Mouse (Mus musculus) forebrain, postnatal 0 days (tissue): ENCODE data around the gene Ndufv3. TPM values are rescaled to one million over a fixed set of nuclear protein-coding genes. Genes with fewer than 3 reads are reported as not detected.

Experiments used
- ATAC-seq: fragments of 200-750 bp; cut with Nextera tagmentation; 2 replicates; pipeline ENCODE4 v1.8.0; 2017; ENCODE audit warnings: mild to moderate bottlenecking, moderate library complexity
- DNase-seq: peaks from one replicate; pipeline ENCODE4 v3.0.0-alpha.2; 2015
- H3K27ac ChIP-seq: fragments of 300-500 bp; sonication (generic); 2 replicates; pipeline ENCODE4 v1.5.1; 2014; ENCODE audit warnings: low read depth, mild to moderate bottlenecking, antibody characterized with exemption, low read length, moderate library complexity, mixed read lengths
- H3K27me3 ChIP-seq: fragments of 300-500 bp; sonication (generic); 2 replicates; pipeline ENCODE4 v1.6.1; 2014; ENCODE audit warnings: mild to moderate bottlenecking, low read length, mixed read lengths; ENCODE audit not compliant: insufficient read depth
- H3K36me3 ChIP-seq: fragments of 300-500 bp; sonication (generic); 2 replicates; pipeline ENCODE4 v1.6.1; 2014; ENCODE audit warnings: mild to moderate bottlenecking, moderate library complexity; ENCODE audit not compliant: insufficient read depth
- H3K4me1 ChIP-seq: fragments of 300-500 bp; sonication (generic); 2 replicates; pipeline ENCODE4 v1.6.1; 2014; ENCODE audit warnings: antibody characterized with exemption; ENCODE audit not compliant: insufficient read depth
- H3K4me2 ChIP-seq: fragments of 300-500 bp; sonication (generic); 2 replicates; pipeline ENCODE4 v1.6.1; 2014; ENCODE audit warnings: low read depth, mild to moderate bottlenecking, moderate library complexity
- H3K4me3 ChIP-seq: fragments of 300-500 bp; sonication (generic); 2 replicates; pipeline ENCODE4 v1.5.1; 2014; ENCODE audit warnings: low read depth, low read length, mixed read lengths
- H3K9ac ChIP-seq: fragments of 300-500 bp; sonication (generic); 2 replicates; pipeline ENCODE4 v1.6.1; 2014; ENCODE audit warnings: mild to moderate bottlenecking
- H3K9me3 ChIP-seq: fragments of 300-500 bp; sonication (generic); 2 replicates; pipeline ENCODE4 v1.6.1; 2016; ENCODE audit warnings: low read length
- CTCF ChIP-seq: sonication (generic); IDR thresholded peaks from 2 replicates; pipeline ENCODE4 v1.5.1; 2016; ENCODE audit warnings: antibody characterized with exemption, control low read depth, low read depth
- WGBS: fragments of 180-500 bp; shearing (Covaris S2); extraction: QIAGEN DNeasy Blood & Tissue Kit; methylation state at CpG from one replicate; pipeline ENCODE4 v1.1.7; 2014; 5-methylcytosine and 5-hydroxymethylcytosine counted together
- polyA plus RNA-seq: library from polyadenylated mRNA; unstranded; fragments of >200 nt; fragmentation: Nextera tagmentation; extraction: Ambion mirVana; gene quantifications from 2 replicates; pipeline ENCODE4 v1.2.1, GENCODE M21; 2015
- total RNA-seq: library from RNA; depleted of rRNA; stranded (reverse); fragments of >200 nt; gene quantifications from 2 replicates; pipeline ENCODE4 v1.2.3, GENCODE M21; 2014

Ndufv3 gene
- total and polyA plus RNA-seq, 2 experiments from 2014 or later, result 337 to 500 TPM

- ATAC-seq (peak; percentile 97), DNase-seq (peak; percentile 97)
- Histone ChIP-seq H3K9me3 (no peaks in the 10 kb centered on the region), H3K4me2 (peak overlapping the region; percentile 64), H3K4me3 (peak overlapping the region; percentile 77), H3K27me3 (no peaks in the 10 kb centered on the region), H3K27ac (peak overlapping the region; percentile 90), H3K9ac (peak overlapping the region; percentile 68), H3K36me3 (peaks cover 27% of the 10 kb centered on the region), H3K4me1 (peaks cover 4% of the 10 kb centered on the region; the same call in 1 of the 2 replicates)
- no peak for TF ChIP-seq CTCF
- under 1% methylated on average over 56 of the region's 56 CpGs for WGBS
Measured at GRCm38 (mm10) chr17:31511792-31512495, 8.0 kb upstream of the Ndufv3 start.

- 17% methylated on average over 6 of the region's 6 CpGs for WGBS
- H3K4me3 ChIP-seq, result peak overlapping the region; percentile 77
- DNase-seq (no peak), ATAC-seq (peak; percentile 2; the same call in 1 of the 2 replicates)
- H3K27me3 ChIP-seq, result no peaks in the 10 kb centered on the region
- H3K27ac ChIP-seq, result peak overlapping the region; percentile 90
- H3K4me2 ChIP-seq, result peak overlapping the region; percentile 64
- peaks cover 21% of the 10 kb centered on the region for H3K36me3 ChIP-seq
- no peak for TF ChIP-seq CTCF
- no peaks in the 10 kb centered on the region for H3K9me3 ChIP-seq
- H3K4me1 ChIP-seq, result peaks cover 4% of the 10 kb centered on the region; the same call in 1 of the 2 replicates
- peak overlapping the region; percentile 68 for H3K9ac ChIP-seq
Measured at GRCm38 (mm10) chr17:31512593-31512992, 7.3 kb upstream of the Ndufv3 start.

GRCm38 (mm10) chr17:31514696-31515095, 5.2 kb upstream of the Ndufv3 start:
- TF ChIP-seq CTCF, result no peak
- peaks cover 9% of the 10 kb centered on the region; the same call in 1 of the 2 replicates for H3K4me1 ChIP-seq
- H3K9me3 ChIP-seq, result no peaks in the 10 kb centered on the region
- H3K27me3 ChIP-seq, result no peaks in the 10 kb centered on the region
- no peak for ATAC-seq
- H3K4me2 ChIP-seq, result no peak overlapping the region
- H3K9ac ChIP-seq, result no peak overlapping the region
- H3K4me3 ChIP-seq, result no peak overlapping the region
- no peak for DNase-seq
- 0 out of 2 replicates have a peak, but pooled peaks cover 3% of the 10 kb centered on the region for H3K36me3 ChIP-seq
- WGBS, result 40% methylated on average over 1 of the region's 1 CpGs
- H3K27ac ChIP-seq, result no peak overlapping the region

- Histone ChIP-seq H3K4me1 (peaks cover 17% of the 10 kb centered on the region), H3K9me3 (no peaks in the 10 kb centered on the region), H3K27me3 (no peaks in the 10 kb centered on the region), H3K36me3 (no peaks in the 10 kb centered on the region), H3K27ac (no peak overlapping the region), H3K4me2 (peak overlapping the region; percentile 69), H3K4me3 (peak overlapping the region; percentile 69), H3K9ac (0 out of 2 replicates have a peak overlapping the region, but pooled peaks have one; percentile 10)
- no peak for DNase-seq
- WGBS, result 4% methylated on average over 7 of the region's 7 CpGs
- ATAC-seq, result peak; percentile 64
- TF ChIP-seq CTCF, result no peak; the same call in 1 of the 2 replicates
Measured at GRCm38 (mm10) chr17:31519344-31519945, 470 bp upstream of the Ndufv3 start.

GRCm38 (mm10) chr17:31520895-31521294, 980 bp downstream of the Ndufv3 start:
- TF ChIP-seq CTCF, result no peak
- peak overlapping the region; percentile 69 for H3K4me3 ChIP-seq
- no peak for ATAC-seq
- no peaks in the 10 kb centered on the region for H3K27me3 ChIP-seq
- H3K36me3 ChIP-seq, result no peaks in the 10 kb centered on the region
- H3K27ac ChIP-seq, result 0 out of 2 replicates have a peak overlapping the region, but pooled peaks have one; percentile 16
- peaks cover 17% of the 10 kb centered on the region for H3K4me1 ChIP-seq
- WGBS, result 13% methylated on average over 3 of the region's 3 CpGs
- DNase-seq, result no peak
- H3K9me3 ChIP-seq, result no peaks in the 10 kb centered on the region
- peak overlapping the region; percentile 69 for H3K4me2 ChIP-seq
- 0 out of 2 replicates have a peak overlapping the region, but pooled peaks have one; percentile 6 for H3K9ac ChIP-seq

GRCm38 (mm10) chr17:31521948-31522347, 2.0 kb downstream of the Ndufv3 start:
- no peak overlapping the region for H3K4me3 ChIP-seq
- peak overlapping the region; percentile 2; the same call in 1 of the 2 replicates for H3K4me2 ChIP-seq
- H3K9ac ChIP-seq, result no peak overlapping the region
- TF ChIP-seq CTCF, result no peak
- peaks cover 4% of the 10 kb centered on the region for H3K36me3 ChIP-seq
- 0 out of 2 replicates have a peak overlapping the region, but pooled peaks have one; percentile 5 for H3K27ac ChIP-seq
- no peaks in the 10 kb centered on the region for H3K27me3 ChIP-seq
- H3K4me1 ChIP-seq, result peaks cover 17% of the 10 kb centered on the region
- DNase-seq, result no peak
- 62% methylated on average over 6 of the region's 6 CpGs for WGBS
- H3K9me3 ChIP-seq, result no peaks in the 10 kb centered on the region
- ATAC-seq, result no peak

- no peak overlapping the region for H3K4me2 ChIP-seq
- TF ChIP-seq CTCF, result no peak
- H3K27ac ChIP-seq, result no peak overlapping the region
- H3K4me1 ChIP-seq, result peaks cover 14% of the 10 kb centered on the region
- no peaks in the 10 kb centered on the region for H3K27me3 ChIP-seq
- ATAC-seq (no peak), DNase-seq (no peak)
- 96% methylated on average over 4 of the region's 4 CpGs for WGBS
- no peak overlapping the region for H3K4me3 ChIP-seq
- no peaks in the 10 kb centered on the region for H3K9me3 ChIP-seq
- no peak overlapping the region for H3K9ac ChIP-seq
- peaks cover 21% of the 10 kb centered on the region for H3K36me3 ChIP-seq
Measured at GRCm38 (mm10) chr17:31525114-31525513, 5.2 kb downstream of the Ndufv3 start.
